Mouse (Mus musculus) testis, adult 2 months (tissue): ENCODE results near the gene Psmg3. TPM values are rescaled to one million over a fixed set of nuclear protein-coding genes. Genes with fewer than 3 reads are reported as not detected.

ENCODE experiments used
- H3K27ac ChIP-seq: fragments of 200-500 bp; 2 replicates; pipeline ENCODE4 v1.5.1; 2012; ENCODE audit warnings: low read depth, low read length; ENCODE audit not compliant: control insufficient read depth, insufficient read depth
- H3K27me3 ChIP-seq: fragments of 200-500 bp; 2 replicates; pipeline ENCODE4 v1.6.1; 2012; ENCODE audit warnings: mild to moderate bottlenecking, low read length, moderate library complexity; ENCODE audit not compliant: control insufficient read depth, insufficient read depth
- H3K36me3 ChIP-seq: fragments of 200-500 bp; 2 replicates; pipeline ENCODE4 v1.6.1; 2012; ENCODE audit warnings: mild to moderate bottlenecking, low read length; ENCODE audit not compliant: control insufficient read depth, insufficient read depth
- H3K4me1 ChIP-seq: fragments of 200-500 bp; 2 replicates; pipeline ENCODE4 v1.6.1; 2012; ENCODE audit warnings: low read length; ENCODE audit not compliant: control insufficient read depth, insufficient read depth
- H3K4me3 ChIP-seq: fragments of 200-500 bp; 2 replicates; pipeline ENCODE4 v1.5.1; 2012; ENCODE audit warnings: low read depth, mild to moderate bottlenecking, low read length, moderate library complexity, mixed read lengths; ENCODE audit not compliant: control insufficient read depth
- CTCF ChIP-seq: fragments of 200-500 bp; IDR thresholded peaks from 2 replicates; pipeline ENCODE4 v1.5.1; 2012; ENCODE audit warnings: low read depth, mild to moderate bottlenecking, inconsistent platforms, low read length, moderate library complexity; ENCODE audit not compliant: control insufficient read depth, insufficient read depth, insufficient replicate concordance
- POLR2A ChIP-seq: fragments of 200-500 bp; IDR thresholded peaks from 2 replicates; pipeline ENCODE4 v1.6.1; 2012; ENCODE audit warnings: low read depth, mild to moderate bottlenecking, inconsistent platforms, low read length, moderate library complexity; ENCODE audit not compliant: control insufficient read depth
- polyA plus RNA-seq: library from polyadenylated mRNA; depleted of rRNA; stranded (reverse); fragments of >200 nt; gene quantifications from 2 replicates; pipeline ENCODE4 v1.2.3, GENCODE M21; 2012

Gene Psmg3
- polyA plus RNA-seq, 1 experiment: 9.9 TPM

GRCm38 (mm10) chr5:139804107-139804551 is 22.6 kb downstream of the Psmg3 start:
- peaks cover 8% of the 10 kb centered on the region for H3K4me1 ChIP-seq
- no peaks in the 10 kb centered on the region for H3K27me3 ChIP-seq
- H3K27ac ChIP-seq: no peak overlapping the region; the same call in 1 of the 2 replicates
- no peak for TF ChIP-seq CTCF
- no peak for TF ChIP-seq POLR2A
- H3K36me3 ChIP-seq: no peaks in the 10 kb centered on the region
- H3K4me3 ChIP-seq: no peak overlapping the region

GRCm38 (mm10) chr5:139803601-139804102 is 23.0 kb downstream of the Psmg3 start:
- peaks cover 8% of the 10 kb centered on the region for H3K4me1 ChIP-seq
- H3K36me3 ChIP-seq: no peaks in the 10 kb centered on the region
- no peak overlapping the region for H3K4me3 ChIP-seq
- peak; percentile 18; the same call in 1 of the 2 replicates for TF ChIP-seq CTCF
- 0 out of 2 replicates have a peak, but pooled peaks have one; percentile 32 for TF ChIP-seq POLR2A
- H3K27me3 ChIP-seq: no peaks in the 10 kb centered on the region
- peak overlapping the region; percentile 70 for H3K27ac ChIP-seq

DNA sequence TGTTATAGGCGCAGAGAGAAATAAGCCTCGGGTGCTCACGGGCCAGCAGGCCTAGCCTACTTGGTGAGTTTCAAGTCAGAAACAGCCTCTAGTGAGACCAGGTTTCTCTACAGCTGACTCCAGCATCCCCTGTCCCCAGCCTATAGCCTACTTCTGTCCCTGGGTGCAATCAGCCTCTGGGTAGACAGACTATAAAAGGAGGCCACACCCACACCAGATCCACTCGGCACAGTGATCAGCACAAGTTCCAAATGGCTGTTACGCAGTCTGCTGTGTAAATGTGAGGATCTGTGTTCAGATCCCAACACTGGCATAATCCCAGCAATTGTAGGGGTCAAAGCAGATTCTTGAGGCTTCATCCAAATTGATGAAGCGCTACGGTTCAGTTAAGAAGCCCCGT is 23.5 kb downstream of the Psmg3 start:
- H3K27ac ChIP-seq: no peak overlapping the region
- no peak for TF ChIP-seq CTCF
- TF ChIP-seq POLR2A: no peak
- H3K36me3 ChIP-seq: no peaks in the 10 kb centered on the region
- no peak overlapping the region for H3K4me3 ChIP-seq
- H3K4me1 ChIP-seq: peaks cover 5% of the 10 kb centered on the region
- H3K27me3 ChIP-seq: no peaks in the 10 kb centered on the region

DNA sequence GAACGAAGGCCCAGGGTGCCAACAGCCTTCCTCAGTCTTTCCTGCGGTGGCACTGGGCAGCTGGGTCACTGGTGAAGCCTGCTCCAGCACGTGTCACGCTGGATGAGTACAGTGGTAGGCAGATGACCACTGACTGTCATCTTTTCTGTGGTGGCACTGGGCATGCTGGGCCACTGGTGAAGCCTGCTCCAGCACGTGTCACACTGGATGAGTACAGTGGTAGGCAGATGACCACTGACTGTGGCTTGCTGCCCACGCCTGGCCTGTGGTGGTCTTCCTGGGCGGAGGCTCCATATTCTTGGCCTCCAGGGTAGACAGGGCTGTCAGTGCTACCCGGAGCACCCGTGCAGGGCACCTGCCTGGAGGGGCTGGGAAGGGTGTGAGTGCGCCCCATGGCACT is 24.8 kb downstream of the Psmg3 start:
- peaks cover 14% of the 10 kb centered on the region for H3K4me1 ChIP-seq
- H3K4me3 ChIP-seq: no peak overlapping the region
- TF ChIP-seq POLR2A (peak; percentile 52; the same call in 1 of the 2 replicates), CTCF (peak; percentile 18; the same call in 1 of the 2 replicates)
- H3K36me3 ChIP-seq: no peaks in the 10 kb centered on the region
- no peaks in the 10 kb centered on the region for H3K27me3 ChIP-seq
- no peak overlapping the region for H3K27ac ChIP-seq

DNA sequence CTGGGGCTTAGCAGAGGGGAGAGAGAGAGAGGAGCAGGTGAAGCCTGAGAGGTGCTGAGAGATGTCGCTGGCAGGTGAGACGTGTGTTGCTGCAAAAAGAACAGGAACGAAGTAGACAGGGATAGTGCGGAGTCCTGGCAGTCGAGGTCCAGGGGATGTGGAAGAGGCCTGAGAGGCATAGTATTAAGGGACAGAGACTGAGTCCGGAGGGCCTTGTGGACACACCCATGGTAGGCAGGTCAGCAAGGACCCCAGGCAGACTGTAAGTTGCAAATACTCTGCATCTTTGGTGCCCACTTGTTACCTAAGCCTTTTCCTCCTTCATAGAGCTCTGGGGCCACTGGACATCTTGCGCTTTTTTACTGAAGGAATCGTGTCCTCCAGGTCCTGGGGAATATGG is 25.5 kb downstream of the Psmg3 start:
- Histone ChIP-seq H3K27ac (no peak overlapping the region), H3K27me3 (no peaks in the 10 kb centered on the region), H3K36me3 (no peaks in the 10 kb centered on the region), H3K4me1 (peaks cover 14% of the 10 kb centered on the region), H3K4me3 (no peak overlapping the region)
- TF ChIP-seq CTCF: no peak
- TF ChIP-seq POLR2A: no peak; the same call in 1 of the 2 replicates

- no peak overlapping the region for H3K27ac ChIP-seq
- TF ChIP-seq POLR2A (no peak), CTCF (no peak)
These were observed 26.7 kb downstream of the Psmg3 start for GRCm38 (mm10) chr5:139799801-139800590.

GRCm38 (mm10) chr5:139799041-139799440 is 27.6 kb downstream of the Psmg3 start:
- H3K36me3 ChIP-seq: no peaks in the 10 kb centered on the region
- H3K4me3 ChIP-seq: no peak overlapping the region
- no peak for TF ChIP-seq POLR2A
- no peak for TF ChIP-seq CTCF
- no peaks in the 10 kb centered on the region for H3K27me3 ChIP-seq
- H3K4me1 ChIP-seq: peaks cover 14% of the 10 kb centered on the region
- H3K27ac ChIP-seq: no peak overlapping the region

More at GRCm38 (mm10) chr5:139799801-139800590, 26.7 kb downstream of the Psmg3 start:
- H3K36me3 ChIP-seq: no peaks in the 10 kb centered on the region
- H3K4me1 ChIP-seq: peaks cover 14% of the 10 kb centered on the region
- H3K27me3 ChIP-seq: no peaks in the 10 kb centered on the region
- H3K4me3 ChIP-seq: no peak overlapping the region
